Mouse (Mus musculus) spleen, adult 2 months (tissue): ENCODE results near the gene Lrrc8c.

ENCODE experiments used
- CTCF ChIP-seq: fragments of 200-500 bp; IDR thresholded peaks from 2 replicates; pipeline ENCODE4 v1.5.1; 2011; ENCODE audit warnings: mild to moderate bottlenecking, inconsistent platforms; ENCODE audit not compliant: insufficient read depth, insufficient read length, insufficient replicate concordance; ENCODE audit errors: extremely low read depth
- POLR2A ChIP-seq: fragments of 200-500 bp; IDR thresholded peaks from 2 replicates; pipeline ENCODE4 v1.6.1; 2011; ENCODE audit warnings: low read depth, low read length, inconsistent platforms

DNA sequence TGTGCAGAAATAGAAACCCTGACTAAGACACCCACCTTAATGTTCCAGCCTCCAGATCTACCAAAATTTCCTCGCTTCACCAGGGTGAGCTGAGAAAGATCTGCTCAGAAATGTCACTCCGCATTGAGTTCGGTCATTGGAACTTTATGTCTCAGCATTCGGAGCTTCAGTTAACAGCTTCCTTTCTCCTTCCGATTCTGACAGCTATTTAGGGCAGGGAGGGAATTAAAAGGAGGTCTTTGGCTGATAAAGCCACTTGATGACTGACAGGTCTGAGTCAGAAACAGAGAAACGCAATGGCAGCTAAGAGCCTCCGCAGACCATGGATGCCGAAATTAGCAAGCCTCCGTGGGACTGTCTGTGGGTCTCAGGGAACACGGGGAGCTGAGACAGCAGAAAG, 112.9 kb downstream of the Lrrc8c start:
- TF ChIP-seq CTCF (no peak), POLR2A (no peak)
